Mouse (Mus musculus) cerebellum, postnatal 10 days (tissue): ENCODE results near the gene Rplp1.

Experiments
- DNase-seq, 2 experiments: peaks; one replicate each; pipeline ENCODE4 v3.0.0; 2021; ENCODE audit warnings: mixed read lengths in 2 of 2

Gene Rplp1

GRCm38 (mm10) chr9:61877373-61878112 lies 36.8 kb downstream of the Rplp1 start:
- DNase-seq = peak; percentile 60 to 68

GRCm38 (mm10) chr9:61873325-61873724 lies 41.0 kb downstream of the Rplp1 start:
- DNase-seq = no peak

- DNase-seq = no peak
Measured at GRCm38 (mm10) chr9:61872246-61872941, 41.9 kb downstream of the Rplp1 start.

- no peak for DNase-seq
Measured at GRCm38 (mm10) chr9:61871839-61872238, 42.5 kb downstream of the Rplp1 start.

GRCm38 (mm10) chr9:61867659-61868058 lies 46.7 kb downstream of the Rplp1 start:
- no peak for DNase-seq
